Comparison of ENCODE assay signal across 9 mouse cellular contexts in the genomic region with DNA sequence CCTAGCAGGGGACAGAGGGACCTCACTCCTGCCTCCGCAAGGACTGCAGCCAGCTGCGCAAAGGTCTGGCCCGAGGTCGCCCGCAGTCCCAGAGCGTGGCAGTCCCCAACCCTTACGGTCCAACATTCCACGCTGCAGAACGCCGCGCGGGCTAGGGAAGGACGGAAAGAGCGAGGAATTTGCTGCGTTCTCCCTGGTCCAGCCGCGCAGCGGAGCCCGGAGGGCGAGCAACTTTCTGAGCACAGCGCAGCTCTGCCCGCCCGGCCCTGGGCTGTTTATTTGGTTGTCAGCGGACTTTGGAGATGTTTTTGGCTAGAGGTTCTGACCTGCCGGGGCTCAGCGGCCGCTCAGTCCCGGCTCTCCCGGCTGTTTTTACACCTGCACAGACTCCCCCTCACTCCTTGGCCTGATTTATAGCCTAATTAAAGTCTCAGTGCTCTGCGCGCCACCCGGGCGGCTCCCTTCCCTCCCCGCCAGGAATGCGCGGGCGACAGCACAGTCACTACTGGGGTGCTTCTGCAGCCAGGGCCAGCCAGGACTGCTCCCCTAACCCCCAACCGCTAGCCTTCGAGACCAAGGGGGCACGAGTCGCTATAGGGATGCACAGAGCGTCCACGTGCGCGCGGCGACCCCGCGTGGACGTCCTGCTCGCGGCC. TPM values are rescaled to one million over a fixed set of nuclear protein-coding genes. Genes with fewer than 3 reads are reported as not detected.
DNase-seq lines count a peak whose midpoint lies in the region; ATAC-seq and TF ChIP-seq lines count a peak whose summit lies in the region.
"Had no signal": no experiment of that assay in that cellular context is flagged by ENCODE, and none has a peak within 500 bp of the region (broad histone marks: within the 10 kb centered on the region; RNA-seq: fewer than 3 reads in every experiment).

No protein-coding gene starts in this region.

- H3K9ac ChIP-seq in heart, embryonic 13.5 days: no peak overlapping the region
- no peak overlapping the region; the same call in 1 of the 2 replicates for H3K9ac ChIP-seq in hindbrain, postnatal 0 days (replicated peaks; ENCODE audit: low read length)

- no peak for TF ChIP-seq CTCF in hindbrain, postnatal 0 days (IDR thresholded peaks at IDR 0.05; ENCODE audit: low read depth)

- intact Hi-C loops in heart, postnatal 36 days (cut with DNase I): no loop called here
- intact Hi-C loops in left cerebral cortex, postnatal 14 days (cut with DNase I): no loop called here

- H3K36me3 ChIP-seq in heart, embryonic 13.5 days: no peaks in the 10 kb centered on the region
- no peaks in the 10 kb centered on the region for H3K36me3 ChIP-seq in hindbrain, postnatal 0 days (ENCODE audit: insufficient read depth, low read length)
- H3K36me3 ChIP-seq in midbrain, embryonic 10.5 days: no peaks in the 10 kb centered on the region

- no peak for ATAC-seq in heart, embryonic 13.5 days (ENCODE audit: extremely low read depth, insufficient number of reproducible peaks, low FRiP score, low TSS enrichment)
- ATAC-seq in hindbrain, postnatal 0 days: peak; percentile 35; the same call in 1 of the 2 replicates
- ATAC-seq in activated CD4-positive, CD25-positive, alpha-beta regulatory T cell, adult 4 months: no peak

- no peak overlapping the region for H3K27ac ChIP-seq in heart, embryonic 13.5 days (replicated peaks)
- no peak overlapping the region for H3K27ac ChIP-seq in hindbrain, postnatal 0 days
- peak overlapping the region; percentile 53 for H3K27ac ChIP-seq in midbrain, embryonic 10.5 days (replicated peaks)

- under 1% methylated on average over 52 of the region's 52 CpGs for WGBS in heart, embryonic 13.5 days
- under 1% methylated on average over 52 of the region's 52 CpGs for WGBS in hindbrain, postnatal 0 days
- under 1% methylated on average over 52 of the region's 52 CpGs for WGBS in midbrain, embryonic 10.5 days

- peaks cover 92% of the 10 kb centered on the region for H3K27me3 ChIP-seq in heart, embryonic 13.5 days (replicated peaks)
- H3K27me3 ChIP-seq in hindbrain, postnatal 0 days (ENCODE audit: insufficient read depth, low read length): peaks cover 82% of the 10 kb centered on the region
- peaks cover 100% of the 10 kb centered on the region for H3K27me3 ChIP-seq in midbrain, embryonic 10.5 days (ENCODE audit: low read depth, poor library complexity, severe bottlenecking)

- peak overlapping the region; percentile 57 for H3K4me2 ChIP-seq in heart, embryonic 13.5 days
- peak overlapping the region; percentile 31 for H3K4me2 ChIP-seq in hindbrain, postnatal 0 days (ENCODE audit: low read depth, low read length)

- H3K4me1 ChIP-seq in heart, embryonic 13.5 days: peaks cover 9% of the 10 kb centered on the region
- H3K4me1 ChIP-seq in hindbrain, postnatal 0 days (ENCODE audit: insufficient read depth, low read length): no peaks in the 10 kb centered on the region
- H3K4me1 ChIP-seq in midbrain, embryonic 10.5 days: peaks cover 20% of the 10 kb centered on the region

- DNase-seq in heart, postnatal 36 days: no peak
- DNase-seq in embryo, embryonic 9.5 days (ENCODE audit: extremely low spot score): peak; percentile 78
- no peak for DNase-seq in hindbrain, postnatal 0 days (ENCODE audit: low spot score)
- peak; percentile 73 for DNase-seq in midbrain, embryonic 10.5 days (ENCODE audit: low spot score)
- no peak for DNase-seq in left cerebral cortex, postnatal 14 days (ENCODE audit: low spot score in 2 of 2)
- no peak for DNase-seq in urinary bladder, postnatal 10 days (ENCODE audit: low spot score)

- H3K9me3 ChIP-seq in heart, embryonic 13.5 days: no peaks in the 10 kb centered on the region
- peaks cover 3% of the 10 kb centered on the region; the same call in 1 of the 2 replicates for H3K9me3 ChIP-seq in hindbrain, postnatal 0 days (ENCODE audit: low read length)
- no peaks in the 10 kb centered on the region for H3K9me3 ChIP-seq in midbrain, embryonic 10.5 days (replicated peaks)

- H3K4me3 ChIP-seq in heart, embryonic 13.5 days: peak overlapping the region; percentile 29
- peak overlapping the region; percentile 11 for H3K4me3 ChIP-seq in hindbrain, postnatal 0 days (ENCODE audit: low read length)
- H3K4me3 ChIP-seq in midbrain, embryonic 10.5 days: peak overlapping the region; percentile 46

RNA-seq across cellular contexts. Expression of a gene that starts 11.9 kb away (rescaled TPM):
- 0.04 TPM in 2 replicates for polyA plus RNA-seq in heart, embryonic 13.5 days (2015; fragmentation: Nextera tagmentation; extraction: Ambion mirVana)
- total RNA-seq in heart, postnatal 36 days (2021): under 1 TPM; 0.05 to 0.08 TPM
- 1.6 and 2.1 TPM in 2 replicates for total RNA-seq in hindbrain, postnatal 0 days (2014; rRNA removed)
- polyA plus RNA-seq in hindbrain, postnatal 0 days (2015; fragmentation: Nextera tagmentation; extraction: Ambion mirVana): 0.74 and 0.88 TPM in 2 replicates
- 3.4 and 3.7 TPM in 2 replicates for polyA plus RNA-seq in midbrain, embryonic 10.5 days (2016; fragmentation: Nextera tagmentation; extraction: Ambion mirVana)
- total RNA-seq in left cerebral cortex, postnatal 14 days (2021): 1 to 10 TPM; 1.7 to 2.0 TPM
- not detected for polyA plus RNA-seq in activated CD4-positive, CD25-positive, alpha-beta regulatory T cell, adult 4 months (2017; shearing (Covaris generic))
- total RNA-seq: hematopoietic stem cell, adult 5-6 weeks had no signal

RNA-seq across cellular contexts. Expression of a gene that starts 49.1 kb away (rescaled TPM):
- polyA plus RNA-seq in heart, embryonic 13.5 days (2015; fragmentation: Nextera tagmentation; extraction: Ambion mirVana): 385 and 447 TPM in 2 replicates
- 100 to 1,000 TPM; 212 to 214 TPM for total RNA-seq in heart, postnatal 36 days (2021)
- total RNA-seq in hindbrain, postnatal 0 days (2014; rRNA removed): 181 and 252 TPM in 2 replicates
- 476 and 491 TPM in 2 replicates for polyA plus RNA-seq in hindbrain, postnatal 0 days (2015; fragmentation: Nextera tagmentation; extraction: Ambion mirVana)
- 640 and 750 TPM in 2 replicates for polyA plus RNA-seq in midbrain, embryonic 10.5 days (2016; fragmentation: Nextera tagmentation; extraction: Ambion mirVana)
- total RNA-seq in left cerebral cortex, postnatal 14 days (2021): 100 to 1,000 TPM; 185 to 191 TPM
- polyA plus RNA-seq in activated CD4-positive, CD25-positive, alpha-beta regulatory T cell, adult 4 months (2017; shearing (Covaris generic)): 1,000 to 10,000 TPM in 1 of 2 experiments, 100 to 1,000 TPM in 1; 915 to 1,034 TPM

Comparison
In these comparisons a context has a peak if more than half of its experiments do, and no peak if none do; other contexts are left out.
1. DNase-seq: peak in embryo, embryonic 9.5 days (single experiment) and midbrain, embryonic 10.5 days (single experiment); none in heart, postnatal 36 days (0 of 2), hindbrain, postnatal 0 days (single experiment), left cerebral cortex, postnatal 14 days (0 of 2) and urinary bladder, postnatal 10 days (single experiment).
2. Peak in every context shown above with its lines, with median percentiles within 50 percentile points of each other: H3K4me3 ChIP-seq.